Mouse (Mus musculus) bone marrow, adult 2 months (tissue): ENCODE measurements around the gene Ptprt.

Experiments
- CTCF ChIP-seq: fragments of 200-500 bp; IDR thresholded peaks from 2 replicates; pipeline ENCODE4 v1.5.1; 2011; ENCODE audit warnings: low read length, control low read depth; ENCODE audit not compliant: control insufficient read depth, insufficient read depth
- POLR2A ChIP-seq: fragments of 200-500 bp; IDR thresholded peaks from 2 replicates; pipeline ENCODE4 v1.6.1; 2011; ENCODE audit warnings: low read depth, mild to moderate bottlenecking, control low read depth, low read length, borderline replicate concordance; ENCODE audit not compliant: control insufficient read depth

GRCm38 (mm10) chr2:162699036-162699435, 38.1 kb upstream of the Ptprt start:
- no peak for TF ChIP-seq CTCF
- TF ChIP-seq POLR2A: no peak
